Mouse (Mus musculus) gastrocnemius, postnatal 36 days (tissue): Measurements from ENCODE around the gene Mmaa. TPM values are rescaled to one million over a fixed set of nuclear protein-coding genes. Genes with fewer than 3 reads are reported as not detected.

ENCODE experiments used
- DNase-seq, 2 experiments: peaks; one replicate each; pipeline ENCODE4 v3.0.0; 2022
- intact Hi-C: fragments of 180-260 bp; cut with DNase I; formaldehyde crosslinking; loops from one replicate; pipeline ENCODE4 v1.15.1; 2025
- long read RNA-seq, 2 experiments: library from polyadenylated mRNA; stranded (forward); transcript quantifications; one replicate each; pipeline ENCODE4 v2.0.0; 2021
- total RNA-seq, 2 experiments: library from RNA; stranded (reverse); gene quantifications; 2 replicates each; pipeline ENCODE4 v1.2.3; 2021

Gene Mmaa
- 10 to 100 TPM; 17.7 to 18.9 TPM for total RNA-seq
- long read RNA-seq, experiment 1, full-length matches to known transcripts: 6 of 85 reads
- long read RNA-seq, experiment 1, partial matches to known transcripts: 67 of 85 reads
- long read RNA-seq, experiment 1, other reads (novel, unspliced or antisense): 12 of 85 reads
- long read RNA-seq, experiment 2, full-length matches to known transcripts: 9 of 97 reads
- long read RNA-seq, experiment 2, partial matches to known transcripts: 78 of 97 reads
- long read RNA-seq, experiment 2, other reads (novel, unspliced or antisense): 10 of 97 reads

DNA sequence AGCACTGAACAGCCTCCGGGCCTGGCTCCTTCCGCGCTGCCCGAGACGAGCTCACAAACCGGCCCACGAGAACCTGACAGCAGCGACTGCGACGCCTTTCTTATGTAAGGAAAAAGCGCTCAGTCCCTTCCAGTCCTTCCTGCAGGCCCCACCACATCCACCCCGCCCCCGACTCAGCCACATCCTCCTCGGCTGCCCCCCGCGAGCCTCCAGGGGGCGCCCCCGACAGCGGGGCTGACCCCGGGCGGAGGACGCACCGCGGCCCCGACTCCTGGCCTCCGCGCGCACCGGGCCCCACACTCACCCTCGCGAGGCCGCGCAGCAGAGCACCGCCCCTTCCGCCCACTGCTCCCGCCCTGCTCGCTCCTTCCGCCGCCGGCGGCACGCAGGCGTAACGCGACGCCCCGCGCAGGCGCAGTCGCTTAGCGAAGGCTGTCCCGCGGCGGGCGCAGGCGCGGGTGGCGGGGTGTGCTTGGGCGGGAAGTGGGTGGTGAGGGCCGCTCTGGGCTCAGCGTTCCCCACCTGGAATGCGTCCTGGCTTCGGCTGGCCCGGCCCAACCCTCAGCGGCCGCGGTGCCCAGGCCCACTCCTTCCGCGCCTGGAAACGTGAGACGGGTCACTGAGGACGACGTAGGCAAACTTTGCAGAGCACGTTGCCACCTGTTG is at the start of gene Mmaa:
TSS of gene Mmaa (minus strand) at position 328 of the 666 bp plus-strand sequence.
- peak; percentile 95 to 96 for DNase-seq
- intact Hi-C loops: loop anchor here (5.0 kb wide), 1 partner anchor 262 kb away; no protein-coding TSS in a partner anchor

DNA sequence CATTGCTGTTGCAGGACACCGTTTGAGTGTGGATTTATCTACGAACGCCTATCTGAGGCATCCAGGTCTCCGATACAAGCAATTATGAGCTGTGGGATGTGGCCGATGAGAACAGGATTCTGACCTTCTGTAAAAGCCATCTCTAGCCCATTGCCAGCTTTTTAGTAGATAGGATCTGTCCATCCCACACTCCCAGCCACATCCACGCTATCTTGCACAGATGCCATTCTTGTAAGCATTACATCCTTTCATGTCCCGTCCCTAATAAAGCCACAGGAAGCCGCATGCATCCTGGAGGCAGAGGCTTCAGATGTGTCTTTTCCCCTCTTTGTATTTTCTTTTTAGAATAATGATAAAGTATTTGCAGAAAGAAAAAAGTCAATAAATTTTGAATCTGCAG is 46.5 kb upstream of the Mmaa start:
- intact Hi-C loops: no loop called here
- no peak for DNase-seq

DNA sequence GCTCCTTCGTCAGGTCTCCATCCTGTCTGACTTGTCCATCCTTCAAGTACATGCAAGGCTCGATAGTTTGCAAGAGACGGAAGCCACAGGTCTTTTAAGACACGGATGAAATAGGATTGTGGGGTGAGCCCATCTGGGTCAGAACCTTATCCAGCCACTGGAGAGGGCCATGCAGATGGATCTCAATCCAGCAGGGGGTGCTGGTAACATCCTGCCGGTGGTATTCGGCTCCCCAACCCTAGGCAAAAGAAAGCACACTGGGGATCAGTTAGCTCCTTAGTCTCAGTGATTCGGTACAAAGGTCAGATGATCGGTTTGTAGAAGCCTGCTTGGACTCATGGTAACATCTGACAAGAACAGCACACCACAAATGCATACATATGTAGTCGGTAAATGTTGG is 44.8 kb upstream of the Mmaa start:
- intact Hi-C loops: loop anchor here (10.0 kb wide), 1 partner anchor 245 kb away; no protein-coding TSS in a partner anchor
- DNase-seq: no peak

DNA sequence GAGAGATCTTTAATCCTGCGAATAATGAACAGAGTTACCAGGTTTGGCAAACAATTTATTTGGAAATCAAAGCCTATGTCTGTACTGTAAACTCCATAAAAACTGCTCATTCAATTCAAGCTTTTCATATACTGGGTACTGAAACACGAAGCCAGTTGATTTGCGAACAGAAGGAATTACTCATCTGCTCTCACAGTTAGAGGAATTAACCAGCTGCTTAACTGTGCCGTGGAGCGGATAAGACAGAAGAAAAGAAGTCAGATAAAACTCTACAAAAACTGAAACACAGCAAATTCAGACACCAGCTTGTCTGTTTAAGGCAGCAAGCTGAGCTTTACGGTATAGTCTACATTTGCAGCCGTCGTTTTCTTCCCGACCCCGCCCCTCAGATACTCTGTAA is 43.9 kb upstream of the Mmaa start:
- intact Hi-C loops: loop anchor here (10.0 kb wide), 1 partner anchor 246 kb away; no protein-coding TSS in a partner anchor

DNA sequence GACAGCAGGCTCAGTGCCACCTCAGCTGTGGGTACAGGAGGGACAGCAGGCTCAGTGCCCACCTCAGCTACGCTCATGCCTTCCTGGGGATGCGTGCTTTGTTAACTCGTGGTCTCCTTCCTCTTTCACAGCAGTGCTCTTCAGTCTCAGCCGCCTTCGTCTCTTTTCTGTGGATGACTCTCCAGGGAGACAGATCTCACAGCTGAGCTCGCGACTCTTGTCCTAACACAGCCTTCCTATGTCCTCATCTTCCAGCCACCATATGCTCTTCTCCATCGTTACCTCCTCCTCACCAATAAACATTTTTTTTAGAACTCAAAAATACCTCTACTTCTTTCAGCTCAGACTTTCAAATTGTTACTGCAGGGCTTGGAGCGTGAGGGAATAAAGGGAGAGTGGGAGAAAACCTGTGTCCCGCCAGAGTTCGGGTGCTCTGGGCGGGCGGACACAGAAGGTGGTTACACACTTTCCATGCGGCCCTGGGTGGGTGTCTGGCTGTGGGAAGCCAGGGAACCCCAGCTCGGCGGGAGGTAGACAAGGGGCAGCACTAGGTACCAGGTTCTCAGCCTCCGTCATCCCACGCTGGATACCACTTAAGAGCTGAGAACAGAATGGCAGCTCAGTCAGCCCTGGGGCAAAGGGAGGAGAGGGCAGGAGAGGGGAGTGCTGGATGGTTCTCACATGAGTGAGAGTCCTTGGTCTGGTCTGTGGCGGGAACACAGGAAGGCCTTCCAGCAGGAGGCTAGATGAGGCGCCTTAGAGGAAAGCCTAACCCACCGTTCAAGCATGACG is 37.6 kb upstream of the Mmaa start:
- DNase-seq: no peak
- intact Hi-C loops: loop anchor here (10.0 kb wide), 1 partner anchor 252 kb away; no protein-coding TSS in a partner anchor

More for the DNA sequence above, 43.9 kb upstream of the Mmaa start:
- no peak for DNase-seq

DNA sequence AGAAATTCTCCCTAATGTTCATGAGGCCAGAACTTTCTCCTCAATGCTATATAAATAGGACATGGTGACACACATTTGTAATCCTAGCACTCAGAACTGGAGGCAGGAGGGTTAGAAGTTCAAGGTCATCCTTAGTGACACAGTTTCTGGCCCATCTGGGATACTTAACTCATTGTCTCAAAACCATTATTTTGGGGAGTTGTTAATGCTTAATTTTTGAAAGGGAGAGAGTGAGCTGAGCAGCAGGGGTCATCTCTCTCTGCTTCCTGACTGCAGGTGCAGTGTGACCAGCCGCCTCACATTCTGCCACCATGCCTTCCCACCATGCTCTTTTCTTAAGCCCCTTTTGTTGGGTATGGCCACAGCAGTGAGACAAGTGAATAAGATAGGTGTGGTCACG is 36.8 kb upstream of the Mmaa start:
- intact Hi-C loops: loop anchor here (10.0 kb wide), 1 partner anchor 253 kb away; no protein-coding TSS in a partner anchor
- DNase-seq: no peak

DNA sequence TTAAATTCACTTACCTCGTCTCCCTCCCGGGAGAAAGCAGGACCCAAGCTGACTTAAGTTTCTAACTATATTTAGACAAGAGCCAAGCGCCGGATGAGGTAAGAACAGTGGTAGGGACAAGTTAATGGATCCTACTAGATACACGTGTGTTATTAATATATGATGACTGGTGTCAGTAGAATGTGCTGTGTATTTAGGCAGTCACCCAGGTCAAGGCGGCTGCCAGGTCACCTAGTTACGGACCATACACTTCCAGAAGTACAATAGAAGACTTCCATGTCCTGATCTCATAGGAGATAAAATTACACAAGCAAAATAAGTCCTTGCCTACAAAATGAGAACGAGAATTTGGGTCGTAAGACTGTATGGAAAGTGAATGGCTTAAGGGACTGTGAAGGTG is 36.3 kb upstream of the Mmaa start:
- no peak for DNase-seq

DNA sequence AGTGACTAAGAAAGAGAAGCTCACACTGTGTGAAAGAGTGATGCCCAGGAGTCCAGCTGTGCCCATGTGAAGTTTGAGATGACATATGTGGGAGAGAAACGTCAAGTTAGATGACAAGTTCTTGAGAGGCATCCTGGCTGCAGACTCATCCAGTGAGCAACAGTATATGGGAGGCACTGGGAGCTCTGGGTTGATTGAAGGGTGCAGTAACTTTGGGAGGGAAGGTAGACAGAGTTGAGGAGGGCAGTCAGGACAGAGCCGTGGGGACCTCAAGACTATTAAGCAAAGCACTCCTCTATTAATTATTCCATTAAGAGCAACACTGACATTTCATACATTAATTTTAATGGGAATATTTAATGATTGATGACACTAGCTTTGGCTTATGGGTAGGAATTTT is 35.0 kb upstream of the Mmaa start:
- intact Hi-C loops: loop anchor here (10.0 kb wide), 1 partner anchor 255 kb away; no protein-coding TSS in a partner anchor
- no peak for DNase-seq

More for the DNA sequence above, 36.3 kb upstream of the Mmaa start:
- intact Hi-C loops: loop anchor here (10.0 kb wide), 1 partner anchor 254 kb away; no protein-coding TSS in a partner anchor

DNA sequence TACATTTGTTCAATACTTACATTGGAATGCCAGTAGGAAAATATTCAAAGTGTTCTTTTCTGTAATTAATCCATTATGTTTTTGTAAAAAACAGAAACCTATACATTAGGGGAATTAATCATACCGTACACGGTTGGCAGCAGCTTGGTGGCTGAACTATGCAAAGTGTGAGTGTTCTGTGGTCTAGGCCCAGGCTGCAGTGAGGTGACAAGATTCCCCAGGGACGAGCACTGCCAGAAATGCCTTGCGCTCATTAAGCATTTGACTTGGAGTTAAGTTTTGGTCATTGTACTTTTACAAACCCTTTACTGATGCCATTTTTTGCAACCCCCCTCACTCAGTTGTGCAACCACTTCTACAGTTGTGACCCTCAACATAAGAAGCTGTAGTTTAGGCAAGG is 34.4 kb upstream of the Mmaa start:
- DNase-seq: no peak
- intact Hi-C loops: no loop called here

DNA sequence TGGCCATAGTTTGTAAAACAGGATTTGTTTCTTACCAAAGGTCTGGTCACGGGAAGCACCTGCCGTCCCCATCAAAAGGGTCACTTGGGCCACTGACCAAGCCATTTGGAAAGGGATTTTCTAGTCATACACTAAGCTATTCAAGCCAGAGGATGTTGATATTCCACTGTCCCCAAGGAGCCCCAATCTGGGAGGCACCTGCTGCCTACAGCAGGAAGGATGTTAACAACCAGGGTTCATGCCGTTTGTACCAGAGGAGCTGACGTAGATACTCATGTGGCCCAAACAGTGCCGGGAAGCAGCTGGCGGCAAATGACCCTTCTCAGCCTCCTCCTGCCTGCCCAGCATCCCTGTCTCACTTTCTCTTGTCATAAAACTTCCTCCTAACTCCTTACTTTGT is 30.8 kb upstream of the Mmaa start:
- intact Hi-C loops: no loop called here
- DNase-seq: no peak

DNA sequence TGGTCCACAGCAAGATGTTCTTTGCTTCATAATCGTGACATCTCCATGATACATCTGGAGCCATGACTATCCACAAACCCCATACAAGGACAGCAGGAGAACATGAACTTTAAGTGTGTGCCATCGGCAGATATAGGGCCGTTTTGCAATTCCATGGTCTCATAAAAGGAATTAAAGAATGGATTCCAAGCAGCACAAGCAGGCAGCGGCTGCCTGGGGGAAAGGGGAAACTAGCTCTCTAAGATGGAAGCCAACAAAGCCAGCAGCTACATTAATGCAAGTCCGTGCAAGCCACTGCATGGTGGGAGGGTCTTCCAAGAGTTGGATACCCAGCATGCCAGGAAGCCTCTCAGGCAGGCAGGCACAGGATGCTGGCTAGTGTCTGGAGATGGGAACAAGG is 30.2 kb upstream of the Mmaa start:
- intact Hi-C loops: no loop called here
- DNase-seq: no peak

DNA sequence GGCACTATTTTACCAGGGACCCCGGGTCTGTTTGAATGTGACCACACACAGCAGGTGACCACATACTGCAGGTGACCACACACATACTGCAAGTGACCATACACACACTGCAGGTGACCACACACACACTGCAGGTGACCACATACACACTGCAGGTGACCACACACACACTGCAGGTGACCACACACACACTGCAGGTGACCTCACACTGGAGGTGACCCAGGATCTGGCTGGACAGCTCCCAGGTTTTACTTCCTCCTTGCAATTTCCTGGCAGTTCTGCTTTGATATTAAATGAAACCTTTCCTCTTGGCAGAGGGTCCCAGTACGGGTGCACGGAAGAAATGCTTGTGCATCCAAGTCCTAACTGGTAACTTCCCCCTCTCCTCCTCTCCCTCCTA is 29.3 kb upstream of the Mmaa start:
- DNase-seq: no peak
- intact Hi-C loops: no loop called here

DNA sequence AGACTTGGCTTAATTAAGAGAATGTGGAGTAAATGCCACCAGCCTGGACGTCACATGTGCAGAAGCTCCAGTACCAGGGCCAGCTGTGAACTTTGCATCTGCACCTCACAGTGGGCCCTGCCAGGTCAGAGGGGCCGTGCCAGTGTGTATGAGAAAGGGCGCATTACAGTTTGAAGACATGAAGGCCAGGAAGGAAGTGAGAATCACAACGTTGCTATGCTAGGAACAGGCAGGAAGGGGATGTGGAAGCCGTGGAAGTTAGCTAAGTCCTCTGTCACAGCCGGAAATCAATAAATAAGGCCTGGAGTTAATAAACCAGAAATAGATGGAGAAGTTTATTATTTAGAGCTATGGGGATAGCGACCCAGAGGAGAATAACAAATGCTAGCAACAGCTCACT is 28.4 kb upstream of the Mmaa start:
- intact Hi-C loops: no loop called here
- DNase-seq: no peak

DNA sequence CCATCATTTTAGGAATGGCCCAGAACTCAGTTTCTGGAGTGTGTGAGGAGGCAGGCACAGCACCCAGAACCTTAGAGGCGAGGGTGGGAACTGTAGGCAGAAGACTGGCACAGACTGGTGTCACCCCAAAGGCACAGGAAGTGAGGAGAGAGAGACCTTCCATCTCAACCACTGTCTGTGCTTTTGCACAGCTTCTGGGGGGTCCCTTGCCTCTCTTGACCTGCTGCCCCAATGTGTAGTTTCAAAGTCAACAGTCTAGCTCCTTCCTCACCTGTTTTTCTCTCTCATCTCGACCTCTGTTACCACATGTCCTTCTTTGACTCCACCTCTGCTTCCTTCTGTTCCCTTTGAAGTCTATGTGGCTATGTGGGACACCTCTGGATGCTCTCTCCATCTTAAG is 16.1 kb upstream of the Mmaa start:
- DNase-seq: no peak
- intact Hi-C loops: no loop called here

DNA sequence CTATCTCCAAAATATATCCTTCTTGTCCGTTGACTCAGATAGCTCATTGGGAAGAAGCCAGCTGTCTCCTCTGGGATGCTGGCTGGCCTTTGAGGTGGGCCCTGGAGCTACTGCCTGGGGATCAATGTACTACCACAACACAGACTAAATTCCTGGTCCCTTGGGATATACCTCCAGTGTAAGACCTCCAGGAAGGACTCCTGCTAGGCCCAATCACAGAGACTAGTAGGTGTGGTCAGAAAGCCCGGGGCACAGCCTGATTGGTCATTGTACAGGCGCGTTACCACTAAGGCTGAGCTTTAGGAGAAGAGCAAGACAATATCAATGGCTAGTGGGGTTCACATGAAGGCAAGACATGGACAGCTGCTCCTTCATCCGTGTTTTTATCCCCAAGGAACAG is 11.2 kb upstream of the Mmaa start:
- DNase-seq: no peak
- intact Hi-C loops: no loop called here

DNA sequence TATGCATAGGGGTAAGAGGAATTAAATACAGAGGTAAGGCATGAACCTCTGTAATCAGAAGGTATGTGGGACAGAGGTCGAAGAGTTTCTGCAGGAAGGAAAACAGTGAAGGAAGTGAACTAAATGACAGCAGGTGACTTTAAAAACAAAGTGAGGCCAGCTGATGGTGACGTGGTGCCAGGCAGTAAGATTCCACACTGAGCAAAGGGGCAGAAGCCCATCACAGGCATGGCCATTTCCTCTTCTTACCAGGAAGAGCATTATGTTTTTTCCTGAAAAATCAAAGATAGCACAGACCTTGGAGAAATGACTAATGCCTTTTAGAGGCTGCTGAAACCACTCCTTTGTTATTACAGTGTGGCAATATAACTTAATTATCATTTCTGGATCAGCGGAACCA is 6.8 kb upstream of the Mmaa start:
- intact Hi-C loops: loop anchor here (5.0 kb wide), 1 partner anchor 266 kb away; no protein-coding TSS in a partner anchor
- DNase-seq: no peak

DNA sequence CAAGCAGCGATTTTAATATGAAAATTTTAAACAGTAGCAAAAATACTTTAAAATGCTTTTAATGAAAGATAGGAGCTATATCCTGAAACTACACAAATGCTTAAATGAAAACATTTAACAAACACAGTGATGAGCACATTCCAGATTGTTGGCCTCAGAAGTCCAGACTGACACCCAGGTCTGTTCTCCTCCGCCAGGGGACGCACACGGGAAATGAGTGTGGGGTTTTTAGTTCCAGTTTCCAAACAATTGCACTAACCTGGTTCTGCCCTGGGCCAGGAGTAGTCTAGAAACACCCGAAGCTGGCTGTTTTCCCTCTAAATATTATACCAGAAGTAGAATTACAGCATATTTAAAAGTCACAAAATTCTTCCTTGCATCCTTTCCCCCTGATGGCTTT is 5.0 kb upstream of the Mmaa start:
- DNase-seq: no peak
- intact Hi-C loops: loop anchor here (2.0 to 5.0 kb wide), 2 partner anchors 189 to 268 kb away; no protein-coding TSS in a partner anchor

DNA sequence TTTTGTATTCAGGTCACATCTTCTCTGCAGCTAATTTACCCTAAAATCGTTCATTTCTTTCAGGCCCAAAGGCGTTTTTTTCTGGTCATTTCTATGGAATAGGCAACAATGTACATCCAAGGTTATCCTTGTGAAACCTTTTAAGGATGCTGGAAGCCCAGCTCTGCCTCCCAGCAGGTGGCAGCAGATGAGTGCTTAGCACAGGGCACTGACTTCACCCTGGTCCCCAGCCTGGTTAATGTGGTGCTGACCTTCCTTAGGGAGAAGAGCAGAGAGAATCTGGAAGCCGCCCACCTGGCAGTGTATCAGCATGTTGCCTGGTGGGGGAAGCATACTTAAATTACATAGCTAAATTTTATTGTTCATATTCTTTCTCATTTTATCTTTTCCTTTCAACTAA is 3.0 kb upstream of the Mmaa start:
- intact Hi-C loops: loop anchor here (2.0 kb wide), 2 partner anchors 101 to 191 kb away; partner anchors contain the start of gene Smad1
- DNase-seq: peak; percentile 47 to 67

DNA sequence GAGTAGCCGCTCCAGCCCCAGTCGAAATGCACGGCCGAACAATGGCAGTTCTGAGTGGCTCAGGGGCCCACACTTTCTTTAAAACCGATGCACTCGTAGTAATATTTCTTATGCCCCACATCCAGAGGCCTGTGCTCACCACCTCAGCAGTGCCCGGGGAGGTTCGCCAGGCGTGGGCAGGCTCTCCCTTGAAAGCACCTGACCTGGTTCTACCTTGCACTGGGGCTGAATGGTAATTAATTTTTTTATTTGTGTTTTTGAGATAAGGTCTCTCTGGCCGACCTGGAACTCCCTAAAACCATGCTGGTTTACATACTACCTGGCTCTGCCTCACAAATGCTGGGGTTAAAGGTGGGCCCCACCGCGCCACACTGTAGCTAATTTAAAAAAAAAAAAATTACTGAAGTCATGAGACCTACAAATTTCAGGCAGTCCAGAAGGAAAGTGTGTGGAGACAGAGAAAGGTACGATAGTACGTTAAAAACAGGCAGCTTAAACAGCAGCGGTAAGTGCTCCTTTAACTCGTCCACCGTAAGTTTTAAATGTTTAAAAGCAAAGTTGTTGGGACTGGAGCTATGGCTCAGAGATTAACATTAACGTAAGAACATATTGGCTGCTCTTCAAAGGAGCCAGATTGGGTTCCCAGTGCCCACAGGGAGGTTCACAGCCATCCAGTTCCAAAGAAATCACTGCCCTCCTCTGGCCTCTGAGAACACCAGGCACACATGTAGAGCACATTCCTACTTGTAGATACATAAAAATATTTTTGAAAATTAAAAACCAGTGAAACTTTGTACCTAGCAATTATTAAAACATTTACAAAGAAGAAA is 754 bp upstream of the Mmaa start:
- no peak for DNase-seq
- intact Hi-C loops: loop anchor here (1.0 to 2.0 kb wide), 2 partner anchors 103 to 290 kb away; partner anchors contain the start of gene Smad1

DNA sequence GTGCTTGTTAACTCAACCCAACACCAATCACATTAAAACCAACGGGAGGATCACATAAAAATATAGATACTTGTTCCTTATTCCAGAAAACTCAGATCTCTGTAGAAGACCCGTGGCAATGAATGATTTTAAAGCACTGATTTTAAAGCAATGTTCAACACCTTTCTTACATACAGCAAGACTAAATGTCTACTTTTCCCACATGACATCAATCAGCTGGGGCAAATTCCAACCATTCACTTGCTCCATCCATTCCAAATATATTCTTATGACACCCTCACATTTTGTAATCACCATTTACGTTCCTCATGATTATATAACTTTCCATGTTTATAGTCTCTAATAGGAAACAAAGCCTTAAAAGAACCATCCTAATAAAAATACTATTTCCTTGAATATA is 896 bp downstream of the Mmaa start:
- DNase-seq: no peak
- intact Hi-C loops: loop anchor here (5.0 kb wide), 1 partner anchor 262 kb away; no protein-coding TSS in a partner anchor
